Mouse (Mus musculus) kidney, adult 8-10 months (tissue): ENCODE measurements around the gene Gm12887.

Experiments
- DNase-seq, 2 experiments: peaks; one replicate each; pipeline ENCODE4 v3.0.0; 2022

The Gm12887 gene

DNA sequence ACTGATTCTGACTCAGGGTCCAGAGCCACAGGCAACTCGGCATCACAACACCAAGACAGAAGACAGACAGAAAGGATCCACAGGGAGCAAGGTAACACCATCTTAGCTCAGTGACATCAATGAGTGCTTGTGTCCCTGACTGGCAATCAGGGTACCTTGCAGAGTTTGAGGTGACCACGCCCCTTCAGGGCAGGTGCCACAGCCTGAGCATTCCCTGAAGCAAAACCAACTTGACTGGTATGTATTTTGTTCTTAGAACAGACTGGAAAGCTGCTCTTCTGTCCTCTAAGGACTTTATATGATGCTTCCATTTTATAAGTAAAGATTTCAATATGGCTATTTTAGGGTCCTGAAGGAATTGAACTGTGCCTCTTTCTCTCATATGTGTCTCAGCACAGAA, at the start of gene Gm12887:
TSS of gene Gm12887 (minus strand) at position 101 of the 400 bp plus-strand sequence.
- no peak for DNase-seq

DNA sequence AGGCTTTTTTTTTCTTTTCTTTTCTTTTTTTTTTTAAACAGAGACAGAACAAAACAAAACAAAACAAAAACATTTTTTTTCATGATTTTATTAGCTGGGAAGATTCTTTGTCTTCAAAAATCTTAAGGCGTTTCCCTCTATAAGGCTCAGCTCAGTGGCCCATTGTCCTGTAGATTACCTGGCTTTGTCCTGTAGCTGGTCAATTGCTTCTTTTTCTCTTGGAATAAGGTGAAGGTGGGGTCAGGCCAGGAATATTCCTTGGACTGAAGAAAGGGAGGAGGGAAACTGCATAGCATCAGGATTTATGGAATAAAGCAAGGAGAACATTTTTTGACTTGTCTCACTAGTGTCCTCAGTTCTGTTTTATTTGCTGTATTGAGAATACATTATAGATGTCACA, 35.1 kb upstream of the Gm12887 start:
- DNase-seq, result no peak
